Mouse (Mus musculus): ENCODE measurements around the gene Rab26. TPM values are rescaled to one million over a fixed set of nuclear protein-coding genes. Genes with fewer than 3 reads are reported as not detected.

Gene Rab26
- polyA plus RNA-seq, 1 experiment from 2014 or later: 2.6 TPM

DNA sequence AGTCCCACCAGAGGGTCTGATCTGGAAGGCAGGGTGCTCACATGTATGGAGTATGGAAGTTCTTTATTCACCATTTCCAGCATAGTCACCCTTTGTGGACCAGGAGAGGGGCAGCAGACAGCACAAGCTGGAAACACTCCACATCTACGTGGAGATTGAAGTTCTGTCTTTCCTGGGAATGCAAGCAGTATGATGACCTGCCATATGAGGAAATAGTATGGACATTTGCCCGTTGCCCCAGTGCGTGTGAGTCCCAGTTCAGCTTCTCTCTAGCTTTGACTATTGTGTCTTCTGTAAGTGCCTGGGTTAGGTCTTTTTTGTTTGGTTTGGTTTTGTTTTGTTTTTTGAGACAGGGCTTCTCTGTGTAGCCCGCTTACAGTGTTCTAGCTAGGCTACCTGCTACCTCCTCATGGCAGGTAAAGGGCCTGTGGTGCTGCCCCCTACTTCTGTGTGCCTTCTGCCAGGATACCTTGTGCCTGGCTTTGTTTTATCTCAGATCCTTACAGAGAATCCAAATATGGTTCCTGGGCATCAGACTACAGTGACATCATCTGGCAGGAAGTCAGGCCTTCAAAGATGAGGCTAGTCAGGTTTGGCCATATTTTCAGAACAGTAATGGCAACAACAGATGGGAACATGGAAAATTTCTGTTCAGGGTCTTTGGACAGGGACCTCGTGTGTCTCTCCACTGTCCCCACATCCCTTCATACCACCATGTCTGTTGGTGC is 26.5 kb upstream of the Rab26 start:
- no peaks in the 10 kb centered on the region for H3K27me3 ChIP-seq (replicated peaks; ENCODE audit: low read depth, poor library complexity, severe bottlenecking)
- H3K4me1 ChIP-seq: peaks cover 20% of the 10 kb centered on the region
- 94% methylated on average over 5 of the region's 5 CpGs for WGBS
- H3K27ac ChIP-seq (replicated peaks): no peak overlapping the region
- peaks cover 16% of the 10 kb centered on the region for H3K36me3 ChIP-seq (replicated peaks)
- no peak for DNase-seq (ENCODE audit: low spot score)
- no peak overlapping the region for H3K4me3 ChIP-seq
- no peaks in the 10 kb centered on the region for H3K9me3 ChIP-seq

GRCm38 (mm10) chr17:24559146-24559545 is 25.1 kb upstream of the Rab26 start:
- DNase-seq (ENCODE audit: low spot score): peak; percentile 18
- Histone ChIP-seq H3K9me3 (no peaks in the 10 kb centered on the region), H3K4me3 (0 out of 2 replicates have a peak overlapping the region, but pooled peaks have one; percentile 5), H3K27me3 (replicated peaks; ENCODE audit: low read depth, poor library complexity, severe bottlenecking) (no peaks in the 10 kb centered on the region), H3K36me3 (replicated peaks) (peaks cover 3% of the 10 kb centered on the region; the same call in 1 of the 2 replicates), H3K4me1 (peaks cover 20% of the 10 kb centered on the region), H3K27ac (replicated peaks) (peak overlapping the region; percentile 73)
- 59% methylated on average over 3 of the region's 3 CpGs for WGBS

DNA sequence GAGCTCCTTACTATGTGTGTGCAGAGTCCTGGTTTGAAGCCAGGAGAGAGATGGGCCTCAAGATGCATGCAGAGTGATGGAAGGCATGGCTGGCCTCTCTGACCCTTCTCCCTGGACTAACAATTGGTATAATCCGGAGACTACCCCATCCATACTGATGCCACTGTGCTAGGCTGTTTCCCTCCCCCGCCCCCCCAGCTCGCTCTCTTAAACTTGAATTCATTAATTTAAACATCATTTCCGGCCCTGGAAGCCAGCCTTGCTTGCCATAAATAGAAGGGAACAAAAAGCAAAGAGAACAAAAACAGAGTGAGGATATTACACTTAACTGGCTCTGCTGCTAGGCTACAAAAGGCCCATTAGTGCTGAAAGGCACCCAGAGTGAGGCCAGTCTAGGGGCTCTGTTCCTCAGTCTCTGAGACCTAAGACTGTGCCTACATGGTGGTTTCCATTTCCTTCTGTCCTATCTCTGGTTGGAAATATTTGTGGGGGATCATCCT is 24.6 kb upstream of the Rab26 start:
- WGBS: 63% methylated on average over 4 of the region's 4 CpGs
- Histone ChIP-seq H3K4me3 (no peak overlapping the region), H3K9me3 (no peaks in the 10 kb centered on the region), H3K36me3 (replicated peaks) (no peaks in the 10 kb centered on the region; the same call in 1 of the 2 replicates), H3K27ac (replicated peaks) (peak overlapping the region; percentile 73), H3K4me1 (peaks cover 20% of the 10 kb centered on the region), H3K27me3 (replicated peaks; ENCODE audit: low read depth, poor library complexity, severe bottlenecking) (no peaks in the 10 kb centered on the region)
- DNase-seq (ENCODE audit: low spot score): no peak

DNA sequence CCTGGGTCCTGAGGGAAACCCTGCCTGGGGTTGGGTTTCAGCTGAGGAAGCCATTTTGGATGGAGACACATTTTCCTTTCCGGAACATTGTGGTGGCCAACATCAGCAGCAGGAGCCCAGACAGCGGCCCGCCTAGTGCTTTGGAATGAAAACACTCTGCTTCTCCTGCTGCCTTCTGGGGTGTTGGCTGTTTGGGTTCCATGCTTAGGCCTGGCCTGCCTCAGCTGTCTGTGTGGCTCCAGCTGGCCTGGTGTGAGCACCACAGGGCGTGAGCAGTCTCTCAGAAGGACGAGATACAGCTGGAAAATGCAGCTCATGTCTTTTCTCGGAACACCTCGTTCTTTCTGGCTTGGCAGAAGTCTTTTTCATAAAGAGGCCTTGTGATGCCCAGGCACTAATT is 23.1 kb upstream of the Rab26 start:
- DNase-seq (ENCODE audit: low spot score): no peak
- Histone ChIP-seq H3K4me1 (peaks cover 26% of the 10 kb centered on the region), H3K27me3 (replicated peaks; ENCODE audit: low read depth, poor library complexity, severe bottlenecking) (no peaks in the 10 kb centered on the region), H3K4me3 (no peak overlapping the region), H3K36me3 (replicated peaks) (no peaks in the 10 kb centered on the region; the same call in 1 of the 2 replicates), H3K27ac (replicated peaks) (no peak overlapping the region), H3K9me3 (no peaks in the 10 kb centered on the region)
- WGBS: 88% methylated on average over 7 of the region's 7 CpGs

- peak overlapping the region; percentile 97 for H3K27ac ChIP-seq (replicated peaks)
These were observed 17.0 kb upstream of the Rab26 start for GRCm38 (mm10) chr17:24551050-24551444.

GRCm38 (mm10) chr17:24550416-24551049 is 16.5 kb upstream of the Rab26 start:
- Histone ChIP-seq H3K4me1 (peaks cover 36% of the 10 kb centered on the region), H3K27me3 (replicated peaks; ENCODE audit: low read depth, poor library complexity, severe bottlenecking) (peaks cover 35% of the 10 kb centered on the region), H3K36me3 (replicated peaks) (no peaks in the 10 kb centered on the region), H3K27ac (replicated peaks) (peak overlapping the region; percentile 97), H3K4me3 (peak overlapping the region; percentile 93), H3K9me3 (no peaks in the 10 kb centered on the region)
- WGBS: under 1% methylated on average over 44 of the region's 44 CpGs
- peak; percentile 88 for DNase-seq (ENCODE audit: low spot score)

More at GRCm38 (mm10) chr17:24551050-24551444, 17.0 kb upstream of the Rab26 start:
- Histone ChIP-seq H3K9me3 (no peaks in the 10 kb centered on the region), H3K4me1 (peaks cover 36% of the 10 kb centered on the region), H3K4me3 (peak overlapping the region; percentile 93), H3K27me3 (replicated peaks; ENCODE audit: low read depth, poor library complexity, severe bottlenecking) (peaks cover 32% of the 10 kb centered on the region), H3K36me3 (replicated peaks) (no peaks in the 10 kb centered on the region)
- WGBS: 56% methylated on average over 3 of the region's 3 CpGs
- DNase-seq (ENCODE audit: low spot score): no peak

DNA sequence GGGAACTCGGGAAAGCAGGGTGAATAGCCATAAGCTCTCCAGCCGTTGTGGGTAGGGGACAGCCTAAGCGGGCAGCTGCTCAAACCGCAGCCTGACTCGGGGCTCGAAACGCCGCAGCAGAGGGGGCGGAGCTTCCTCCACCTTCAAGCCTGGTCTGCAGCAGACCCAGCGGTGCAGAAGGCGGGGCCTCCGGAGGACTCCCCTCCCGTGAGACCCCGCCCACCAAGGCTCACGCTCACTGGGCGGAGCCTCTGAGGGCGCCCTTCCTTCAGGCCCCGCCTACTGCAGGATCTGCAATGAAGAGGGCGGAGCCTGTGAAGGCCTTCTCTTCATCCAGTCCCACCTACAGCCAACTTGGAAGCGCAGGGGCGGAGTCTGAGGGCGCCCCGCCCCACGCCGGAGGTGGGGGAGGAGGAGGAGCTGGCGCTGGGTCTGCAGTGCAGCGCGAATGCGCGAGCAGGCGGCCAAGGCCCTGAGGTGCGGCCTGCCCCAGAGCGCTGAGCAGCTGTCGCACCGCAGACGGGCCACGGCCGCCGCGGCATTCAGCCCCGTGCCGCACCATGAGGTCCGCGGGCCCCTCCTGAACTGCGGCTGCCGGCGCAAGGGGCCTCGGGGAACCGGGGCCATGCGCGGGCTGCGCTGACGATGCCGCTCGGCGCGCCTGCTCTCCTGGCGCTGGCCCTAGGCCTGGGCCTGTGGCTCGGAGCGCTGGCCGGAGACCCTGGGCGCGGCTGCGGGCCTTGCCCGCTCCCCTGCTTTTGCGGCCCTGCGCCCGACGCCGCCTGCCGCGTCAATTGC is 15.8 kb upstream of the Rab26 start, which contains the start of gene Pkd1:
Gene Pkd1 (plus strand): TSS at position 217 of the 798 bp plus-strand sequence.
- H3K36me3 ChIP-seq (replicated peaks): no peaks in the 10 kb centered on the region
- peak within 1 kb of the TSS; percentile 97 for H3K27ac ChIP-seq (replicated peaks)
- peak; percentile 100 for DNase-seq (ENCODE audit: low spot score)
- no peaks in the 10 kb centered on the region for H3K9me3 ChIP-seq
- H3K27me3 ChIP-seq (replicated peaks; ENCODE audit: low read depth, poor library complexity, severe bottlenecking): peaks cover 43% of the 10 kb centered on the region
- H3K4me1 ChIP-seq: peaks cover 37% of the 10 kb centered on the region
- WGBS: under 1% methylated on average over 72 of the region's 72 CpGs
- H3K4me3 ChIP-seq: peak within 1 kb of the TSS; percentile 93

DNA sequence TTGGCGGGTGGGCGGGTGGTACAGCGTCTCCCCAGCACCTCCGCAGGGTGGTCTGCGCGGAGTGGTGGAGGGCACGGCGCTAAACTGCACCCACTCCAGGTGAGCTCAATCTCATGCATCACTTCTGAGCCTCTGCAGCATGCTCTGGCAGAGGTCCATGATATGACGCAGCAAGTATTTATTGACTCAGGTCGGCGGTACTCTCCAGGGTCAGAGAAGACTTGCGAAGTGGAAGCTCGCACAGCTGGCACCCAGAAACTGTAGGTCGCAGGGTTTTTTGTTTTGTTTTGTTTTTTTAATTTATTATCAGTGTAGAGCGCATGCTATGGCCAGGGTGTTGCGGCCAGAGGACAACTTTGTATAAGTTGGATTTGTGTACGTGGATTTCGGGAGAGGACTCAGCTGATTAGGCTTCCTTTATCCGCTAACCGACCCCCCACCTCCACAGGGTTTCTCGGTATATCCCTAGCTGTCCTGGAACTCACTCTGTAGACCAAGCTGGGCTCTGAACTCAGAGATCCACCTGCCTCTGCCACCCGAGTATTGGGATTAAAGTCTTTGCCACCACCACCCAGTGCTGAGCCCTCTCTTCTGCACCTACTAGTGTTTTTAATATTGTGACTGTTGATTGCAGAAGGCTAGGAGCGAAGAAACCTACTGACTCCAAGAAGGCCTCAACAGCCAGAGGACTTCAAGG is 15.1 kb upstream of the Rab26 start:
- H3K27me3 ChIP-seq (replicated peaks; ENCODE audit: low read depth, poor library complexity, severe bottlenecking): peaks cover 50% of the 10 kb centered on the region
- H3K4me3 ChIP-seq: peak overlapping the region; percentile 93
- WGBS: 6% methylated on average over 23 of the region's 23 CpGs
- peaks cover 42% of the 10 kb centered on the region for H3K4me1 ChIP-seq
- peak overlapping the region; percentile 97 for H3K27ac ChIP-seq (replicated peaks)
- H3K36me3 ChIP-seq (replicated peaks): no peaks in the 10 kb centered on the region
- DNase-seq (ENCODE audit: low spot score): peak; percentile 41
- H3K9me3 ChIP-seq: no peaks in the 10 kb centered on the region

DNA sequence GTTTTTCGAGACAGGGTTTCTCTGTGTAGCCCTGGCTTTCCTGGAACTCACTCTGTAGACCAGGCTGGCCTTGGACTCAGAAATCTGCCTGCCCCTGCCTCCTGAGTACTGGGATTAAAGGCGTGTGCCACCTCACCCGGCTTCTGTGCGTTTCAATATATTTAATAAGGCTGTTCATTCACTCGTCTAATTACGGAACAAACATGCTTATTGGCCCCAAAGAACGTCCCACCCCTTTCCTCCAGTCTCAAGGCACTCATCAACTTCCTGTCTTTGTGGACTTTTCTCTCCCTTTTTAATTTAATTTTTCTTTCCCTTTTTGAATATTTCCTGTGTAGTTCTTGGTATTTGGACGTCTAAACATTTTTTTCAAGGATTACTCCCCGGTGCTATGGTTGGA is 14.4 kb upstream of the Rab26 start:
- Histone ChIP-seq H3K36me3 (replicated peaks) (no peaks in the 10 kb centered on the region), H3K27ac (replicated peaks) (no peak overlapping the region), H3K4me3 (peak overlapping the region; percentile 93), H3K4me1 (peaks cover 42% of the 10 kb centered on the region), H3K9me3 (no peaks in the 10 kb centered on the region), H3K27me3 (replicated peaks; ENCODE audit: low read depth, poor library complexity, severe bottlenecking) (peaks cover 55% of the 10 kb centered on the region)
- DNase-seq (ENCODE audit: low spot score): no peak
- 42% methylated on average over 9 of the region's 9 CpGs for WGBS

- H3K9me3 ChIP-seq: no peaks in the 10 kb centered on the region
- DNase-seq (ENCODE audit: low spot score): no peak
- H3K4me3 ChIP-seq: no peak overlapping the region
- no peak overlapping the region for H3K27ac ChIP-seq (replicated peaks)
- 84% methylated on average over 3 of the region's 3 CpGs for WGBS
- peaks cover 55% of the 10 kb centered on the region for H3K27me3 ChIP-seq (replicated peaks; ENCODE audit: low read depth, poor library complexity, severe bottlenecking)
- H3K4me1 ChIP-seq: peaks cover 27% of the 10 kb centered on the region
- no peaks in the 10 kb centered on the region for H3K36me3 ChIP-seq (replicated peaks)
These were observed 12.2 kb upstream of the Rab26 start for GRCm38 (mm10) chr17:24546234-24546633.

DNA sequence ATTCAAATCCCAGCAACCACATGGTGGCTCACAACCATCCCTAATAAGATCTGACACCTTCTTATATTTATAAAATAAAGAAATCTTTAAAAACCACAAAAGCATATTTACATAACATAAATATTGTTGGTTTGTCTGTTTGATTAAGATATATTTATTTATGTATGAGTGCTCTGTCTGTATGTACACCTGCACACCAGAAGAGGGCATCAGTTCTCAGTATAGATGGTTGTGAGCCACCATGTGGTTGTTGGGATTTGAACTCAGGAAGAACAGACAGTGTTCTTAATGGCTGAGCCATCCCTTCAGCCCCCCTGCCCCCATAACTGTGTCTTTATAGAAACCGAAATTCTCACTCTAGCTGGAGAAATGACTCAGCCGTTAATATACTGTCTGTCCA is 11.2 kb upstream of the Rab26 start:
- H3K9me3 ChIP-seq: no peaks in the 10 kb centered on the region
- WGBS: 84% methylated on average over 2 of the region's 2 CpGs
- H3K27me3 ChIP-seq (replicated peaks; ENCODE audit: low read depth, poor library complexity, severe bottlenecking): peaks cover 55% of the 10 kb centered on the region
- H3K36me3 ChIP-seq (replicated peaks): no peaks in the 10 kb centered on the region
- H3K27ac ChIP-seq (replicated peaks): no peak overlapping the region
- no peak overlapping the region for H3K4me3 ChIP-seq
- peaks cover 19% of the 10 kb centered on the region for H3K4me1 ChIP-seq
- DNase-seq (ENCODE audit: low spot score): no peak

GRCm38 (mm10) chr17:24544613-24545012 is 10.6 kb upstream of the Rab26 start:
- H3K4me3 ChIP-seq: peak overlapping the region; percentile 44
- H3K36me3 ChIP-seq (replicated peaks): no peaks in the 10 kb centered on the region
- no peaks in the 10 kb centered on the region for H3K9me3 ChIP-seq
- 0 out of 2 replicates have a peak overlapping the region, but pooled peaks have one; percentile 10 for H3K27ac ChIP-seq (replicated peaks)
- H3K4me1 ChIP-seq: peaks cover 19% of the 10 kb centered on the region
- peaks cover 55% of the 10 kb centered on the region for H3K27me3 ChIP-seq (replicated peaks; ENCODE audit: low read depth, poor library complexity, severe bottlenecking)
- 18% methylated on average over 12 of the region's 12 CpGs for WGBS
- peak; percentile 41 for DNase-seq (ENCODE audit: low spot score)

Measured in embryonic facial prominence, embryonic 10.5 days (tissue).